Mouse (Mus musculus) myocyte (in vitro differentiated cells): ENCODE data around the gene Zzz3. TPM values are rescaled to one million over a fixed set of nuclear protein-coding genes. Genes with fewer than 3 reads are reported as not detected.

Source experiments
- H3K27me3 ChIP-seq: one replicate; pipeline ENCODE4 v1.6.1; 2011; ENCODE audit not compliant: control insufficient read depth, insufficient read depth, insufficient read length
- H3K36me3 ChIP-seq: one replicate; pipeline ENCODE4 v1.6.1; 2011; ENCODE audit not compliant: control insufficient read depth, insufficient read depth
- H3K4me2 ChIP-seq: one replicate; pipeline ENCODE4 v1.6.1; 2011; ENCODE audit warnings: low read depth, control low read depth
- H3K4me3 ChIP-seq: one replicate; pipeline ENCODE4 v1.5.1; 2011; ENCODE audit warnings: mild to moderate bottlenecking, control low read depth, moderate library complexity
- H3K79me2 ChIP-seq: one replicate; pipeline ENCODE4 v1.6.1; 2011; ENCODE audit not compliant: control insufficient read depth, insufficient read depth
- H3ac ChIP-seq: one replicate; pipeline ENCODE4 v1.6.1; 2011; ENCODE audit not compliant: control insufficient read depth, insufficient read length
- CEBPB ChIP-seq: IDR thresholded peaks from 2 replicates; pipeline ENCODE4 v1.6.1; 2011; ENCODE audit warnings: mild to moderate bottlenecking, moderate library complexity; ENCODE audit not compliant: poor library complexity, insufficient read depth, severe bottlenecking
- E2F4 ChIP-seq: IDR thresholded peaks from one replicate; pipeline ENCODE4 v1.6.1; 2011; ENCODE audit warnings: mild to moderate bottlenecking, control low read depth, moderate library complexity; ENCODE audit not compliant: insufficient read depth
- MAX ChIP-seq: IDR thresholded peaks from one replicate; pipeline ENCODE4 v1.6.1; 2011; ENCODE audit warnings: low read depth, mild to moderate bottlenecking, control low read depth
- MYOD1 ChIP-seq, 3 experiments: IDR thresholded peaks; one replicate each; pipeline ENCODE4 v1.6.1; 2011; ENCODE audit warnings: control low read depth in 2 of 3, low read depth in 2 of 3, mild to moderate bottlenecking in 2 of 3, moderate library complexity in 1 of 3; ENCODE audit not compliant: insufficient read length in 2 of 3, control insufficient read depth in 1 of 3
- MYOG ChIP-seq, 3 experiments: IDR thresholded peaks; one replicate each; pipeline ENCODE4 v1.6.1; 2011; ENCODE audit warnings: control low read depth in 2 of 3, low read depth in 2 of 3, mild to moderate bottlenecking in 2 of 3; ENCODE audit not compliant: insufficient read length in 2 of 3, control insufficient read depth in 1 of 3, insufficient read depth in 1 of 3
- POLR2A ChIP-seq: IDR thresholded peaks from one replicate; pipeline ENCODE4 v1.6.1; 2011; ENCODE audit warnings: low read depth, mild to moderate bottlenecking, control low read depth, moderate library complexity; ENCODE audit not compliant: insufficient read length
- POLR2AphosphoS2 ChIP-seq: IDR thresholded peaks from one replicate; pipeline ENCODE4 v1.6.1; 2011; ENCODE audit warnings: low read depth, control low read depth; ENCODE audit not compliant: insufficient read length
- REST ChIP-seq: IDR thresholded peaks from one replicate; pipeline ENCODE4 v1.6.1; 2011; ENCODE audit warnings: mild to moderate bottlenecking, control low read depth, moderate library complexity; ENCODE audit not compliant: insufficient read depth, insufficient read length
- SRF ChIP-seq: IDR thresholded peaks from one replicate; pipeline ENCODE4 v1.6.1; 2011; ENCODE audit warnings: low read depth; ENCODE audit not compliant: control insufficient read depth, insufficient read length
- TCF12 ChIP-seq: IDR thresholded peaks from one replicate; pipeline ENCODE4 v1.6.1; 2011; ENCODE audit warnings: mild to moderate bottlenecking, control low read depth; ENCODE audit not compliant: poor library complexity, insufficient read depth, severe bottlenecking
- TCF3 ChIP-seq: IDR thresholded peaks from one replicate; pipeline ENCODE4 v1.6.1; 2011; ENCODE audit warnings: low read depth, control low read depth; ENCODE audit not compliant: insufficient read length
- USF1 ChIP-seq: IDR thresholded peaks from one replicate; pipeline ENCODE4 v1.6.1; 2011; ENCODE audit warnings: low read depth, mild to moderate bottlenecking, control low read depth, moderate library complexity
- polyA plus RNA-seq: library from polyadenylated mRNA; unstranded; fragments of >200 nt; fragmentation: generic; extraction: Trizol; gene quantifications from one replicate; pipeline ENCODE4 v1.2.1, GENCODE M21; 2012; ENCODE audit warnings: missing spikeins

The Zzz3 gene
- polyA plus RNA-seq, 1 experiment = 6.6 TPM

DNA sequence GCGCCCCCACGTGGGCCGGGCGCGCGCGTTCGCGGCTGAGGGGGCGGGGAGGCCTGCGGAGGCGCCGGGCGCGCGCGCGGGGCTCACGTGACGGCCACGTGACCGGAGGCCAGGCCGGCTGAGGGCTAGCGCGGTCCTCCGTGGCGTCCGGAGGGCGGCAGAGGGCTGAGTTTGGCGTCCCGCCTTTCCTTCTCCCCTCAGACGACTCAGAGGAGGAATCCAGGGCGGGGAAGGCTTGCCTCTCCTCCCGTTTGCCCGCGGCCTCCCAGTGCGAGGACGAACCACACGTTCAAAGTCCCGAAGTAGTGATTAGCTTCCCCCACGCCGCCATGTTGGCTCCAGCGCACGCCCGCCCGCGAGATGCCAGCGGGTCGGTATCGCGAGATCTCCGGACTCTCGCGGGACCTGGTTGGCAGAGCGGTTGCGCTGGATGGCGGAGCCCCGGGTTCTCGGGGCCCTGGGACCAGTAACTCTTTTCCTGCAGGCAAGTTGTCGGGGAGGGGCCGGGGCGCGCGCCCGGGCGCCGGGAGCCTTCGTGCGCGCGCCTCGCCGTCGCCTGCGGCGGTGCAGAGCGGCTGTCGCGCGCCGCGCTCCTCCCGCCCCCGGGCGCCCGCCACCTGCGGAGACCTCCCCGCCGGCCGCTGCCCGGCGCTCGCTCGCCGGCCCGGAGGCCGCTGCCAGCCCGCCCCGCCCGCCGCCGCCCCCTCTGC, 1.2 kb downstream of the Zzz3 start:
- no peaks in the 10 kb centered on the region for H3K27me3 ChIP-seq
- TF ChIP-seq MYOG (IDR thresholded peaks at IDR 0.05; ENCODE audit: control insufficient read depth in 1 of 3, insufficient read depth in 1 of 3, insufficient read length in 2 of 3, low read depth in 2 of 3) = no peak
- TF ChIP-seq TCF12 = no peak
- TF ChIP-seq MYOD1 (IDR thresholded peaks at IDR 0.05; ENCODE audit: control insufficient read depth in 1 of 3, insufficient read length in 2 of 3, low read depth in 2 of 3) = peak in 1 of 3 experiments; percentile 23
- TF ChIP-seq SRF = no peak
- peak; percentile 77 for TF ChIP-seq POLR2AphosphoS2
- no peak for TF ChIP-seq E2F4
- TF ChIP-seq USF1 = peak; percentile 88
- TF ChIP-seq TCF3 = no peak
- peak; percentile 78 for TF ChIP-seq POLR2A
- no peak for TF ChIP-seq CEBPB
- no peak for TF ChIP-seq MAX
- no peak for TF ChIP-seq REST

GRCm38 (mm10) chr3:152396988-152397314, 1.7 kb downstream of the Zzz3 start:
- peak overlapping the region; percentile 57 for H3K4me3 ChIP-seq
- peaks cover 52% of the 10 kb centered on the region for H3K79me2 ChIP-seq
- peaks cover 5% of the 10 kb centered on the region for H3K36me3 ChIP-seq
- peak; percentile 27 for TF ChIP-seq POLR2AphosphoS2
- no peak for TF ChIP-seq TCF3
- peak overlapping the region; percentile 100 for H3ac ChIP-seq
- peak overlapping the region; percentile 85 for H3K4me2 ChIP-seq
- H3K27me3 ChIP-seq = no peaks in the 10 kb centered on the region

More for the DNA sequence above, 1.2 kb downstream of the Zzz3 start:
- H3ac ChIP-seq = peak overlapping the region; percentile 100
- H3K4me3 ChIP-seq = peak overlapping the region; percentile 57
- peaks cover 5% of the 10 kb centered on the region for H3K36me3 ChIP-seq
- H3K4me2 ChIP-seq = no peak overlapping the region
- peaks cover 47% of the 10 kb centered on the region for H3K79me2 ChIP-seq

DNA sequence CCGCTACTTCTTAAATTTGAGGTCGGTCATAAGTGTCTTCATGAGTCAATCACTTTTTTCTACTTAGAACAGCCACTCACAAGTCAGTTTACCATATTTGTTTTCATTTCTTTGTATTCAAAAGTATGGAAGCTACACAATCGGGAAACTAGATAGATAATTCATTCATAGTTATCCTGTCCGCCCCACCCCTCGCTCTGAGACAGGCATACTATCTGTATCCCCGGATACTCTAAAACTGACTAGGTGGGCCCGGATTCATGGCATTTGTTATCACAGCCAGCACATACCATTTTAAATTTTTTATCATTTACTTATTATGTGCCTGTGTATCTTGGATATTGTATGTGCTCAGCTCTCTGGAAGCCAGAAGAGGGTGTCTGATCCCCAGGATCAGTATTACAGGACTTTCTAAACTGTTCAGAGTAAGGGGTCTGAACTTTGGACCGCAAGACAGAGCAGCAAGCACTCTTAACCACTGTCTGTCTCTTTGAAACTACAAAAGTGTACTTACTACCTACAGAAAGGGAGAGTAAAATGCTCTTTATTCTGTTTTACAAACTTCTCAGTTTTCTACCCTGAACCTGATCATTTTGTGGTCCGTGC, 2.2 kb downstream of the Zzz3 start:
- Histone ChIP-seq H3K79me2 (peaks cover 56% of the 10 kb centered on the region), H3K4me3 (peak overlapping the region; percentile 57), H3ac (peak overlapping the region; percentile 100), H3K4me2 (peak overlapping the region; percentile 85), H3K36me3 (peaks cover 5% of the 10 kb centered on the region), H3K27me3 (no peaks in the 10 kb centered on the region)
- TF ChIP-seq SRF (no peak), CEBPB (no peak), POLR2AphosphoS2 (no peak), MYOG (IDR thresholded peaks at IDR 0.05; ENCODE audit: control insufficient read depth in 1 of 3, insufficient read depth in 1 of 3, insufficient read length in 2 of 3, low read depth in 2 of 3) (no peak), USF1 (no peak), MAX (no peak), REST (no peak), TCF3 (no peak), POLR2A (no peak), E2F4 (no peak), TCF12 (no peak), MYOD1 (IDR thresholded peaks at IDR 0.05; ENCODE audit: control insufficient read depth in 1 of 3, insufficient read length in 2 of 3, low read depth in 2 of 3) (no peak)

DNA sequence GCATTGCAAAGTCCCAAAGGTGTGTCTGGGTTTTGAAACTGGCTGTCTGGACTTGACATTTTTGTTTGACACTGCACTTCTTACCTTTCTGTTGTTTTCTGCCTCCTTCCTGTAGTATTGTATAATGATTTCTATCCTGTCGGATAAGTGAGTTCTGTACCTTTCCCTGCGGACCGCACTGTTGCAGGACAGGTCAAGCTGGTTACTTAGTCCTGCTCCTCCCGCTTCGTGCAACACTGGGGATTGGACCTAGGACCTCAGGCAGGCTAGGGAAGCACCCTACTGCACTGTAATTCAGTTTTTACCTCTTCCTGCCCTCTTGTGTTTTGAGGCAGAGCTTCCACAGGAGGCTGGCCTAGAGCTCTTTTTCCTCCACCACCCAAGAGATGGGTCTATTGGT, 5.2 kb downstream of the Zzz3 start:
- H3K36me3 ChIP-seq = peaks cover 5% of the 10 kb centered on the region
- H3K27me3 ChIP-seq = no peaks in the 10 kb centered on the region
- no peak overlapping the region for H3K4me2 ChIP-seq
- peaks cover 86% of the 10 kb centered on the region for H3K79me2 ChIP-seq
- H3ac ChIP-seq = no peak overlapping the region
- no peak overlapping the region for H3K4me3 ChIP-seq
- TF ChIP-seq MYOD1 (IDR thresholded peaks at IDR 0.05; ENCODE audit: control insufficient read depth in 1 of 3, insufficient read length in 2 of 3, low read depth in 2 of 3) = no peak
- no peak for TF ChIP-seq CEBPB
- no peak for TF ChIP-seq MYOG (IDR thresholded peaks at IDR 0.05; ENCODE audit: control insufficient read depth in 1 of 3, insufficient read depth in 1 of 3, insufficient read length in 2 of 3, low read depth in 2 of 3)
- TF ChIP-seq USF1 = no peak
- TF ChIP-seq MAX = no peak
- no peak for TF ChIP-seq POLR2AphosphoS2

GRCm38 (mm10) chr3:152400875-152401274, 5.6 kb downstream of the Zzz3 start:
- Histone ChIP-seq H3K4me3 (no peak overlapping the region), H3K27me3 (no peaks in the 10 kb centered on the region), H3K79me2 (peaks cover 90% of the 10 kb centered on the region), H3K36me3 (peaks cover 5% of the 10 kb centered on the region), H3ac (no peak overlapping the region), H3K4me2 (no peak overlapping the region)
- TF ChIP-seq USF1 = no peak
